22 mouse cellular contexts compared by ENCODE assay signal in genomic region chr2:79018732-79019423, GRCm38 (mm10).
DNase-seq lines count a peak whose midpoint lies in the region; ATAC-seq and TF ChIP-seq lines count a peak whose summit lies in the region.
"Had no signal": no experiment of that assay in that cellular context is flagged by ENCODE, and none has a peak within 500 bp of the region (broad histone marks: within the 10 kb centered on the region; RNA-seq: fewer than 3 reads in every experiment).

No protein-coding gene starts in this region.

- WGBS in kidney, adult 2 months = 55% methylated on average over 4 of the region's 4 CpGs
- WGBS in midbrain, embryonic 11.5 days = 71% methylated on average over 4 of the region's 4 CpGs

- no peaks in the 10 kb centered on the region for H3K9me3 ChIP-seq in midbrain, embryonic 11.5 days (ENCODE audit: control insufficient read depth, low read length)
- H3K9me3 ChIP-seq: embryonic facial prominence, embryonic 13.5 days; neural tube, embryonic 13.5 days had no signal

- no peak overlapping the region for H3K4me2 ChIP-seq in midbrain, embryonic 11.5 days
- H3K4me2 ChIP-seq: embryonic facial prominence, embryonic 13.5 days; liver, embryonic 11.5 days; neural tube, embryonic 13.5 days had no signal

- no peak for TF ChIP-seq CTCF in kidney, adult 2 months (conservative IDR thresholded peaks at IDR 0.05; ENCODE audit: insufficient read depth, insufficient read length, low read depth, low read length)

- no peaks in the 10 kb centered on the region for H3K36me3 ChIP-seq in kidney, adult 2 months (ENCODE audit: control insufficient read depth, insufficient read depth, low read length)
- H3K36me3 ChIP-seq in midbrain, embryonic 11.5 days (ENCODE audit: control insufficient read depth, insufficient read depth, low read length) = no peaks in the 10 kb centered on the region
- H3K36me3 ChIP-seq: embryonic facial prominence, embryonic 13.5 days; G1E; neural tube, embryonic 13.5 days had no signal

- H3K4me3 ChIP-seq in kidney, adult 2 months (ENCODE audit: insufficient read depth, low read depth, low read length) = no peak overlapping the region
- H3K4me3 ChIP-seq in midbrain, embryonic 11.5 days (ENCODE audit: low read depth, low read length) = no peak overlapping the region
- H3K4me3 ChIP-seq: embryonic facial prominence, embryonic 13.5 days; neural tube, embryonic 13.5 days had no signal

- no peaks in the 10 kb centered on the region for H3K27me3 ChIP-seq in kidney, adult 2 months (replicated peaks; ENCODE audit: control insufficient read depth, insufficient read depth, low read length)
- H3K27me3 ChIP-seq in midbrain, embryonic 11.5 days (ENCODE audit: control insufficient read depth, insufficient read depth, low read length) = no peaks in the 10 kb centered on the region
- H3K27me3 ChIP-seq: embryonic facial prominence, embryonic 13.5 days; neural tube, embryonic 13.5 days had no signal

- no peak for TF ChIP-seq POLR2A in kidney, adult 2 months (IDR thresholded peaks at IDR 0.05; ENCODE audit: low read depth, low read length)

- DNase-seq in kidney, postnatal 4 days = peak; percentile 4 to 20
- DNase-seq in kidney, adult 2 months = no peak
- DNase-seq in A20 (ENCODE audit: low read depth, low spot score) = peak; percentile 76
- DNase-seq in B cell, adult 2 months = peak; percentile 54 to 56
- DNase-seq in midbrain, embryonic 11.5 days (ENCODE audit: low spot score, missing footprints) = no peak
- DNase-seq in left cerebral cortex, adult 18-20 months (ENCODE audit: low spot score in 2 of 2) = no peak
- DNase-seq: adrenal gland, postnatal 25 days; cerebellum, adult 11 months; cerebellum, postnatal 10 days; gastrocnemius, postnatal 36 days; layer of hippocampus, adult 9-11 months; midbrain, embryonic 14.5 days had no signal

- no peak overlapping the region for H3K27ac ChIP-seq in kidney, adult 2 months (ENCODE audit: insufficient read depth, low read depth, low read length)
- no peak overlapping the region for H3K27ac ChIP-seq in midbrain, embryonic 11.5 days (ENCODE audit: low read depth, low read length)
- H3K27ac ChIP-seq: embryonic facial prominence, embryonic 13.5 days; neural tube, embryonic 13.5 days; stomach, postnatal 0 days had no signal

- no peaks in the 10 kb centered on the region for H3K4me1 ChIP-seq in kidney, adult 2 months (ENCODE audit: control insufficient read depth, insufficient read depth, low read length)
- H3K4me1 ChIP-seq in midbrain, embryonic 11.5 days (ENCODE audit: control insufficient read depth, insufficient read depth, low read length) = no peaks in the 10 kb centered on the region
- H3K4me1 ChIP-seq: embryonic facial prominence, embryonic 13.5 days; neural tube, embryonic 13.5 days had no signal

- ATAC-seq in megakaryocyte, adult 5-6 weeks (ENCODE audit: poor library complexity, severe bottlenecking) = peak; percentile 64
- no peak for ATAC-seq in midbrain, embryonic 11.5 days (ENCODE audit: low FRiP score)
- ATAC-seq: CD4-positive, CD25-positive, alpha-beta regulatory T cell, adult 4 months; forebrain, embryonic 14.5 days; hindbrain, embryonic 16.5 days; intestine, postnatal 0 days had no signal

- H3K9ac ChIP-seq in midbrain, embryonic 11.5 days (ENCODE audit: low read length) = no peak overlapping the region
- H3K9ac ChIP-seq: embryonic facial prominence, embryonic 13.5 days; neural tube, embryonic 13.5 days had no signal

Comparison
In these comparisons a context has a peak if more than half of its experiments do, and no peak if none do; other contexts are left out.
1. DNase-seq: peak in kidney, postnatal 4 days (2 of 2), A20 (single experiment) and B cell, adult 2 months (2 of 2); none in kidney, adult 2 months (single experiment), midbrain, embryonic 11.5 days (single experiment) and left cerebral cortex, adult 18-20 months (0 of 2).